Mouse (Mus musculus) liver, embryonic 14.5 days (tissue): Measurements from ENCODE around the gene Cmtm3. TPM values are rescaled to one million over a fixed set of nuclear protein-coding genes. Genes with fewer than 3 reads are reported as not detected.

Source experiments
- ATAC-seq: fragments of 200-750 bp; cut with Nextera tagmentation; 2 replicates; pipeline ENCODE4 v1.8.0; 2017; ENCODE audit warnings: moderate number of reproducible peaks, mild to moderate bottlenecking, moderate library complexity; ENCODE audit not compliant: insufficient read depth
- DNase-seq, 3 experiments: peaks; one replicate each; pipeline ENCODE4 v3.0.0-alpha.2; 2012 to 2013; ENCODE audit warnings: low read depth in 3 of 3, low spot score in 3 of 3
- H3K27ac ChIP-seq: fragments of 300-500 bp; sonication (generic); 2 replicates; pipeline ENCODE4 v1.5.1; 2014; ENCODE audit warnings: moderate library complexity, mild to moderate bottlenecking, control low read depth, inconsistent platforms
- H3K27me3 ChIP-seq: fragments of 300-500 bp; sonication (generic); 2 replicates; pipeline ENCODE4 v1.6.1; 2014; ENCODE audit warnings: mild to moderate bottlenecking, low read length, moderate library complexity; ENCODE audit not compliant: control insufficient read depth, insufficient read depth
- H3K36me3 ChIP-seq: fragments of 300-500 bp; sonication (generic); replicated peaks from 2 replicates; pipeline ENCODE4 v1.6.1; 2014; ENCODE audit warnings: low read depth; ENCODE audit not compliant: control insufficient read depth, insufficient read depth
- H3K4me1 ChIP-seq, 2 experiments: fragments of 200-500 bp in 1 of 2; fragments of 300-500 bp in 1 of 2; sonication (generic) in 1 of 2; replicated peaks; 2 replicates each; pipeline ENCODE4 v1.6.1; 2012 to 2014; ENCODE audit warnings: antibody characterized with exemption in 1 of 2, inconsistent platforms in 1 of 2, low read length in 1 of 2; ENCODE audit not compliant: control insufficient read depth in 2 of 2, insufficient read depth in 2 of 2
- H3K4me2 ChIP-seq: fragments of 300-500 bp; sonication (generic); 2 replicates; pipeline ENCODE4 v1.6.1; 2014; ENCODE audit warnings: low read depth, mild to moderate bottlenecking, control low read depth, moderate library complexity
- H3K4me3 ChIP-seq, 2 experiments: fragments of 200-500 bp in 1 of 2; fragments of 300-500 bp in 1 of 2; sonication (generic) in 1 of 2; 2 replicates each; pipeline ENCODE4 v1.5.1; 2012 to 2014; ENCODE audit warnings: low read depth in 2 of 2, low read length in 2 of 2, mild to moderate bottlenecking in 2 of 2, control low read depth in 1 of 2, inconsistent platforms in 1 of 2, moderate library complexity in 1 of 2; ENCODE audit not compliant: insufficient read depth in 1 of 2
- H3K9ac ChIP-seq: fragments of 300-500 bp; sonication (generic); replicated peaks from 2 replicates; pipeline ENCODE4 v1.6.1; 2014; ENCODE audit warnings: mild to moderate bottlenecking, control low read depth, moderate library complexity
- H3K9me3 ChIP-seq: fragments of 300-500 bp; sonication (generic); 2 replicates; pipeline ENCODE4 v1.6.1; 2016; ENCODE audit warnings: low read length, mixed read lengths; ENCODE audit not compliant: control insufficient read depth
- CTCF ChIP-seq: IDR thresholded peaks from 2 replicates; pipeline ENCODE4 v1.5.1; 2016; ENCODE audit warnings: antibody characterized with exemption, low read depth, control low read depth
- EP300 ChIP-seq: IDR thresholded peaks from 2 replicates; pipeline ENCODE4 v1.6.1; 2016; ENCODE audit warnings: antibody characterized with exemption, low read depth
- WGBS: fragments of 180-500 bp; shearing (Covaris S2); extraction: QIAGEN DNeasy Blood & Tissue Kit; methylation state at CpG from one replicate; pipeline ENCODE4 v1.1.7; 2014; ENCODE audit not compliant: insufficient replicate concordance; 5-methylcytosine and 5-hydroxymethylcytosine counted together
- polyA plus RNA-seq, 2 experiments: library from polyadenylated mRNA; depleted of rRNA in 1 of 2; stranded (reverse) in 1 of 2; unstranded in 1 of 2; fragments of >200 nt; fragmentation: Nextera tagmentation in 1 of 2; extraction: Ambion mirVana in 1 of 2; gene quantifications; 2 replicates each; pipeline versions ENCODE4 v1.2.1 to v1.2.3; 2012 to 2014

The Cmtm3 gene
- polyA plus RNA-seq, 2 experiments, result 14.3 to 14.6 TPM

DNA sequence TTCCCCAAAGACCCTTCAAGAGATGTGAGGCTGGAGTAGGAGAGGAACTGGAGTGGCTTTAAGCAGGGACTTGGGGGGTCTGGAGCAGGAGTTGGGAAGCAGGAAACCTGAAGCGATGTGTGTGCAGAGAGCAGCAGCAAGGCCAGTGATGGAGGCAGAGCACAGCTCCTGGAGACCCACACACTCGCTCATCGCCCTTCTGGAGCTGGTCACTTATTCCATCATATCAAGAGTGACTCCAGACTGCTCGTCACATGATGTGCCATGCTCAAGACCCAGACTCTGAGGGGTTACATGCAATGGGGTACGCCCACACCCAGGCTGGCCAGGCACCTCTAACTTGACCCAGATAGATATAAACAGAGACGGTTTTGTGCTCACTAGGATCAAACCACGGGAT is 41.1 kb downstream of the Cmtm3 start:
- no peak overlapping the region for H3K4me3 ChIP-seq
- no peak for DNase-seq

DNA sequence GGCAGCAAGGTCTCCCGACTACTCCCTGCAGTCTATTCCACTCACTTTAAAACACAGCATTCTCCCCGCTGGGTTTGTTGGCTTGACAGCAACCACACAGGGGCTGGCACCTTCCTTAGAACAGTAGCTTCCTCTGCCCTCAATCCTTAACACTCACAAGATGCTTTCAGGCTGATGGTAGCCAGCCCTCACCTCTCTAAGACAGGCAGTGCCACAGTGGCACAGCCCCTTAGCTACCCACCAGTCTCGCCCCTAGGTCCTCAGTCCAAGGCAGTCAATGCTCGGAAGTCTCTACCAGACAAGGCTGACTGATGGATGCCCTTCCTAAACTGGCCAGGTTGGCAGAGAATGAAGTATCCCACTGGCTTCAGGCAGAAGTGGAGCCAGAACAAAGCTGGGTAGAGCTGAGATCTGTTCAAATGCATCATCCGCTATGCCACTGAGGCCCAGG is 41.8 kb downstream of the Cmtm3 start:
- no peak overlapping the region for H3K4me3 ChIP-seq
- no peak overlapping the region for H3K27ac ChIP-seq
- H3K9me3 ChIP-seq, result no peaks in the 10 kb centered on the region
- ATAC-seq, result no peak
- no peaks in the 10 kb centered on the region for H3K27me3 ChIP-seq
- H3K4me2 ChIP-seq, result no peak overlapping the region
- no peak overlapping the region for H3K9ac ChIP-seq
- DNase-seq, result no peak
- 70% methylated on average over 5 of the region's 5 CpGs for WGBS
- TF ChIP-seq CTCF (no peak), EP300 (no peak)
- H3K36me3 ChIP-seq, result no peaks in the 10 kb centered on the region
- peaks cover 0 to 3% of the 10 kb centered on the region in 2 experiments; a peak in 1 of 4 replicates for H3K4me1 ChIP-seq

More for the DNA sequence above, 41.1 kb downstream of the Cmtm3 start:
- no peak overlapping the region for H3K27ac ChIP-seq
- H3K9me3 ChIP-seq, result no peaks in the 10 kb centered on the region
- no peak for ATAC-seq
- TF ChIP-seq EP300 (no peak), CTCF (no peak)
- no peak overlapping the region for H3K9ac ChIP-seq
- no peaks in the 10 kb centered on the region for H3K27me3 ChIP-seq
- H3K4me2 ChIP-seq, result no peak overlapping the region
- no peaks in the 10 kb centered on the region for H3K36me3 ChIP-seq
- peaks cover 0 to 3% of the 10 kb centered on the region in 2 experiments; a peak in 1 of 4 replicates for H3K4me1 ChIP-seq
- 65% methylated on average over 7 of the region's 7 CpGs for WGBS

DNA sequence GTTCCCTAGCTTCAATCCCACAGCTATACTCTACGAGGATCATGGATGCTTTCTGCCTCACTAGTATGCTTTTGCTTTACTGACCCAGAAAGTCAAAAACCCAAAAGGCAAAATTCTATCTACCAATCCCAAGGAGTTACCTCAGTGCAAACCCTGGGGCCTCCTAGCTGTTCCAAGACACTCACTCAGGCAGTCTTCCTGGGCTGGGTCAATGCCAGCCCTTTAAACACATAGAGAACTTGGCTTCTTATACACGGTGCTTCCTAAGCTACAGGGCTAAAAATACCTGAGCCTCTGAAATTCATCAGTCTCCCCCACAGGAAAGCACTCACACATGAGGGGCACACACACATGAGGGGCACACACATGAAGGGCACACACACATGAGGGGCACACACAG is 44.1 kb downstream of the Cmtm3 start:
- no peak overlapping the region for H3K4me3 ChIP-seq
- ATAC-seq (no peak), DNase-seq (no peak)
- H3K9me3 ChIP-seq, result no peaks in the 10 kb centered on the region
- peaks cover 0 to 3% of the 10 kb centered on the region in 2 experiments; a peak in 1 of 4 replicates for H3K4me1 ChIP-seq
- H3K27ac ChIP-seq, result no peak overlapping the region
- H3K27me3 ChIP-seq, result no peaks in the 10 kb centered on the region
- 58% methylated on average over 2 of the region's 2 CpGs for WGBS
- no peaks in the 10 kb centered on the region for H3K36me3 ChIP-seq
- H3K9ac ChIP-seq, result no peak overlapping the region
- no peak overlapping the region for H3K4me2 ChIP-seq
- no peak for TF ChIP-seq EP300
- TF ChIP-seq CTCF, result no peak

DNA sequence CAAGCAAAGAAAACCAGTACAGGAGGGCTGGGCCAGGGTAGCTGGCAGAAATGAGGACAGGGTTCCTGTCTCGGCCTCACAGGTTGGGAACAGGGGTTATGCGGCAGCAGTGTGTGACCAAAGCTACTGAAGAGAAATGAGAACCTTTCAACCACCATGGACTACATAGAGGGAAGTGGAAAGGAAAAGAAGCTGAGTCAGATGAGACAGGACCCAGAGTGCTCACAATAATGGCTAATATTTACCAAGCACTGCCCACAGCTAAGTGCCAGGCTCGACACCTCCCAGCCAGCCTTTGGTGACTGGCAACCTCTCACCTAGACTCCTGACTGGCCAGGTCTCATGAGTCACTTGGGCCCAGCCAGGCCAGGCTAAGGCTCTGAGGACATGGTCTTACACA is 44.8 kb downstream of the Cmtm3 start:
- TF ChIP-seq CTCF, result no peak
- no peak for TF ChIP-seq EP300
- WGBS, result 50% methylated on average over 3 of the region's 3 CpGs
- no peaks in the 10 kb centered on the region for H3K9me3 ChIP-seq

DNA sequence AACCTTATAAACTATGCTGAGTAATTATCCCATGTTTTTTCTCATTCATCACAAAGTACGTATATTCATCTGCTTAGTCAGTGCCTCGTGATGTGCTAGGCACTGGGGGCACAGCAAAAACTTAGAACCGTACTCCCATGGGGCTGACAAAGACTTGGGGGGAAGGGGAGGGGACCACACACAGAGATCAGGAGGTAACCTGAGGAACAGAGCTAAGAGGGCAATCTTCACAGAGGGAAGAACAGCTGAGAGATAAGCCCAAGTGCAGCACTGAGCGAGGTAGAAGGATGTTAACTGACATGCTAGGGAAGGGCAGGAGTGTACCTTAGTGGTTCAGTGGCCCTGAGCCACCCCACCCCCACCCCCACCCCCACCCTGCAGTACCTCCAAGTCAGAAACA is 47.5 kb downstream of the Cmtm3 start:
- H3K4me2 ChIP-seq, result no peak overlapping the region
- ATAC-seq (no peak), DNase-seq (no peak)
- no peak overlapping the region for H3K27ac ChIP-seq
- no peak overlapping the region for H3K4me3 ChIP-seq
- H3K9me3 ChIP-seq, result no peaks in the 10 kb centered on the region
- 38% methylated on average over 4 of the region's 4 CpGs for WGBS
- no peaks in the 10 kb centered on the region for H3K36me3 ChIP-seq
- H3K4me1 ChIP-seq, result peaks cover 0 to 3% of the 10 kb centered on the region in 2 experiments; a peak in 1 of 4 replicates
- no peak overlapping the region for H3K9ac ChIP-seq
- no peak for TF ChIP-seq CTCF
- TF ChIP-seq EP300, result no peak
- H3K27me3 ChIP-seq, result no peaks in the 10 kb centered on the region

More for the DNA sequence above, 44.8 kb downstream of the Cmtm3 start:
- H3K9ac ChIP-seq, result no peak overlapping the region
- H3K27ac ChIP-seq, result no peak overlapping the region
- no peaks in the 10 kb centered on the region for H3K27me3 ChIP-seq
- DNase-seq (no peak), ATAC-seq (no peak)
- no peaks in the 10 kb centered on the region for H3K36me3 ChIP-seq
- H3K4me1 ChIP-seq, result peaks cover 0 to 3% of the 10 kb centered on the region in 2 experiments; a peak in 1 of 4 replicates
- H3K4me2 ChIP-seq, result no peak overlapping the region
- H3K4me3 ChIP-seq, result no peak overlapping the region
